Mouse (Mus musculus): ENCODE data around the gene Hist1h4d. TPM values are rescaled to one million over a fixed set of nuclear protein-coding genes. Genes with fewer than 3 reads are reported as not detected.
"Not testable (repeated sequence)": the region's sequence is repeated elsewhere in the genome, so short reads cannot be mapped to it uniquely, and the experiment has no call there.

Hist1h4d gene
- polyA plus RNA-seq, 1 experiment, result 2.7 TPM

DNA sequence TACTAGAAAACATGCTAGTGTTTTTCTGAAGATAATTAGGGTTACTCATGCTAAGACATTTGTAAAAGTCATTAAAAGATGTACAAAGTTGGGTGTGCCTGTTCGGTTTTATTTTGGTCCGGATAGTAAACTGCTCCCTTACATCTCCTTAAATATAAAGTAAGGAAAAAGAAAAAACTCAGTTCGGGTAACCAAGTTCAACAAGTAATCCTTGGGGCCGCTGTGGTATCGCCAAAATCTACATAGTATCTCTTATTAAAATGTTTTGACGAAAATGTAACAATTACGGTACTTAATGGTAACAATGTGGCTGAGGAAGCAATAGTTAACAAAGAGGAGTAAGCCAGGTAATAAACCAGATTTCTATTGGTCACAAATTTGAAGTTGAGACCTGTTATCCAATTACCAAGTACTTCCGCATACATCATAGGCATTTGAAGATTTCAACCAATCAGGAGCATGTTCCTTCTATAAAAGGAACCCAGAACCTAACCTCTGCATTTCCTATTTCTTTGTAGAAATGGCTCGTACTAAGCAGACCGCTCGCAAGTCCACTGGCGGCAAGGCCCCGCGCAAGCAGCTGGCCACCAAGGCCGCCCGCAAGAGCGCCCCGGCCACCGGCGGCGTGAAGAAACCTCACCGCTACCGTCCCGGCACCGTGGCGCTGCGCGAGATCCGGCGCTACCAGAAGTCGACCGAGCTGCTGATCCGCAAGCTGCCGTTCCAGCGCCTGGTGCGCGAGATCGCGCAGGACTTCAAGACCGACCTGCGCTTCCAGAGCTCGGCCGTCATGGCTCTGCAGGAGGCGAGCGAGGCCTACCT is 37.2 kb upstream of the Hist1h4d start, which contains the start of gene Hist1h3f:
Hist1h3f (plus strand) TSS at position 88 of the 822 bp plus-strand sequence.
- H3K27me3 ChIP-seq (ENCODE audit: control insufficient read depth, insufficient read depth, low read length), result no peaks in the 10 kb centered on the region
- H3K36me3 ChIP-seq (ENCODE audit: control insufficient read depth, insufficient read depth, low read length), result no peaks in the 10 kb centered on the region
- peak within 1 kb of the TSS; percentile 60 for H3K4me3 ChIP-seq (ENCODE audit: control insufficient read depth, low read depth, low read length)
- H3K27ac ChIP-seq (ENCODE audit: control insufficient read depth, insufficient read depth, low read depth, low read length), result no peak within 1 kb of the TSS
- H3K4me1 ChIP-seq (ENCODE audit: control insufficient read depth, insufficient read depth, low read length), result peaks cover 3% of the 10 kb centered on the region
- no peak for TF ChIP-seq CTCF (IDR thresholded peaks at IDR 0.05; ENCODE audit: control insufficient read depth, insufficient read depth, insufficient replicate concordance, low read depth, low read length)
- peak; percentile 70; the same call in 1 of the 2 replicates for TF ChIP-seq POLR2A (IDR thresholded peaks at IDR 0.05; ENCODE audit: control insufficient read depth, low read depth, low read length)

DNA sequence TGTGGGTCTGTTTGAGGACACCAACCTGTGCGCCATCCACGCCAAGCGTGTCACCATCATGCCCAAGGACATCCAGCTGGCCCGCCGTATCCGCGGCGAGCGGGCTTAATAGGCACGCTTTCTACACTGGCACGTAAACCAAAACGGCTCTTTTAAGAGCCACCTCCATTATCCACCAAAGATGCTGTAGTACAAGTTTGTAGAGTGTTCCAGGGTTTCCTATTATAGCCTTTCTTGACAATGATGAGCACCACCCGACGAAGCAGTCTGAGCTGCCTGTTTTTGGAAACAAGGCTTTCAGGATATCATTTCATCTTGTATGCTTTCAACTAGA is 36.6 kb upstream of the Hist1h4d start:
- H3K27ac ChIP-seq (ENCODE audit: control insufficient read depth, insufficient read depth, low read depth, low read length); H3K4me3 ChIP-seq (ENCODE audit: control insufficient read depth, low read depth, low read length); H3K27me3 ChIP-seq (ENCODE audit: control insufficient read depth, insufficient read depth, low read length); H3K4me1 ChIP-seq (ENCODE audit: control insufficient read depth, insufficient read depth, low read length); H3K36me3 ChIP-seq (ENCODE audit: control insufficient read depth, insufficient read depth, low read length): not testable (repeated sequence)

DNA sequence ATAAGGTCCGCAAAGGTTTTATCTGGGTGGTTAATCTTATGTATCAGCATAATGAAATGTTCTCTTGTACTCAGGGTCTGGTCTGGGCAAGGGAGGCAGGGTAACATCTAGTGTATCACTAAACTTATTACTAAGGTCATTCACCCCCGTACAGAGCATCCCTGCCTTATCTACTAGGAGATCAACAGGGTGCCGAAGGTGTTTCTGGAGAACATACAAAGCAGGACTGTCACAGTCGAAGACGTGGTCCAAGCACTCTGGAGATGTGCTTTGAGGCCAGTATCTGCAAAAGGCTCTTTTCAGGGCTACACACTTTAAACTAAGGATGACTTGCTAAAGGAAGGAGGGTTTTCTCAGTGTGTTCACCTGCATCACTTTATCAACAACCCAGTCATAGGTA is 34.7 kb upstream of the Hist1h4d start:
- Histone ChIP-seq H3K36me3 (ENCODE audit: control insufficient read depth, insufficient read depth, low read length) (no peaks in the 10 kb centered on the region), H3K4me1 (ENCODE audit: control insufficient read depth, insufficient read depth, low read length) (peaks cover 6% of the 10 kb centered on the region), H3K27me3 (ENCODE audit: control insufficient read depth, insufficient read depth, low read length) (no peaks in the 10 kb centered on the region), H3K4me3 (ENCODE audit: control insufficient read depth, low read depth, low read length) (no peak overlapping the region), H3K27ac (ENCODE audit: control insufficient read depth, insufficient read depth, low read depth, low read length) (no peak overlapping the region)
- TF ChIP-seq CTCF (IDR thresholded peaks at IDR 0.05; ENCODE audit: control insufficient read depth, insufficient read depth, insufficient replicate concordance, low read depth, low read length) (no peak), POLR2A (IDR thresholded peaks at IDR 0.05; ENCODE audit: control insufficient read depth, low read depth, low read length) (no peak)

DNA sequence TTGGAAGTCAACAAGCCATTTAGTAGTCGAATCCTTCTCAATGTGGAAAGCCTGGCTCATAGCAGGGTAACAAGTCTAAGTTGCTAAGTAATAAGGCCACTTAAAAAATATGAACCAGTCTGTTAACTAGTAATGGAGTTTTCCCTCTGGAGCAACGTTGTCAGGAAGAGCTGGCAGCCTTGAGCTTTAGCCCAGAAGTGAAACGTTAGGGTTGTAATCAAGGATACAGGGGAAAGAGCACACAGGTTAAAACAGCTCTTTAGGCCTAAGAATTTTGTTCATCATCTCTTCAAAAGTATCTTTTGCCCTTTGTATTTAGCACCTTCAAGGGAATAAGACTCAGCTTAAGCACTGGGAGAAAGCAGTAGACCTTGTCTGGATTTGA is 30.6 kb upstream of the Hist1h4d start:
- no peak overlapping the region; the same call in 1 of the 2 replicates for H3K27ac ChIP-seq (ENCODE audit: control insufficient read depth, insufficient read depth, low read depth, low read length)
- TF ChIP-seq POLR2A (IDR thresholded peaks at IDR 0.05; ENCODE audit: control insufficient read depth, low read depth, low read length), result no peak
- no peak for TF ChIP-seq CTCF (IDR thresholded peaks at IDR 0.05; ENCODE audit: control insufficient read depth, insufficient read depth, insufficient replicate concordance, low read depth, low read length)
- H3K27me3 ChIP-seq (ENCODE audit: control insufficient read depth, insufficient read depth, low read length), result no peaks in the 10 kb centered on the region
- H3K36me3 ChIP-seq (ENCODE audit: control insufficient read depth, insufficient read depth, low read length), result no peaks in the 10 kb centered on the region
- H3K4me3 ChIP-seq (ENCODE audit: control insufficient read depth, low read depth, low read length), result no peak overlapping the region
- H3K4me1 ChIP-seq (ENCODE audit: control insufficient read depth, insufficient read depth, low read length), result peaks cover 3% of the 10 kb centered on the region

DNA sequence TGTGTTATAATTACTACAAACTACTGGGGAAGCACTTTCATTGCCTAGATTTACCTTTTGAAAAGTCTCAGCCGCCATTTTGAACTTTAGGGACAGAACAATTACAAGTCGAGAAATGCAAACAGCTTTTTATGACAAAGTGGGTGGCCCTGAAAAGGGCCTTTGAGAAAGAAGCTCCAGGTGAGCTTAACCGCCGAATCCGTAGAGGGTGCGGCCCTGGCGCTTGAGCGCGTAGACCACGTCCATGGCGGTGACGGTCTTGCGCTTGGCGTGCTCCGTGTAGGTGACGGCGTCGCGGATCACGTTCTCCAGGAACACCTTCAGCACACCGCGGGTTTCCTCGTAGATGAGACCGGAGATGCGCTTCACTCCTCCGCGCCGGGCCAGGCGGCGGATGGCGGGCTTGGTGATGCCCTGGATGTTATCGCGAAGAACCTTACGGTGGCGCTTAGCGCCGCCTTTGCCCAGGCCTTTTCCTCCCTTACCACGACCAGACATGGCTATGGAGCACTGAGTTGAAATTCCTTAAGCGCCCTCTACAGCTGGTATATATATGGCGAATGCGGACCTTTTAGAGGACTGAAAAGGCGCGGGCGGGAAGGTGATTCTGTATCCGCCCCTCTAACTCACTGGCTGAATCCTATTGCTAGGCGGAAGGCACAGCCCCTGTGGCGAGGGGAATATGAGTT is 30.1 kb upstream of the Hist1h4d start, which contains the start of gene Hist1h4f:
Hist1h4f (minus strand) TSS at position 503 of the 689 bp plus-strand sequence.
- H3K27ac ChIP-seq (ENCODE audit: control insufficient read depth, insufficient read depth, low read depth, low read length), result peak within 1 kb of the TSS; percentile 36; the same call in 1 of the 2 replicates
- peak within 1 kb of the TSS; percentile 66 for H3K4me3 ChIP-seq (ENCODE audit: control insufficient read depth, low read depth, low read length)
- H3K4me1 ChIP-seq (ENCODE audit: control insufficient read depth, insufficient read depth, low read length); H3K36me3 ChIP-seq (ENCODE audit: control insufficient read depth, insufficient read depth, low read length); H3K27me3 ChIP-seq (ENCODE audit: control insufficient read depth, insufficient read depth, low read length): not testable (repeated sequence)
- peak; percentile 51; the same call in 1 of the 2 replicates for TF ChIP-seq POLR2A (IDR thresholded peaks at IDR 0.05; ENCODE audit: control insufficient read depth, low read depth, low read length)

DNA sequence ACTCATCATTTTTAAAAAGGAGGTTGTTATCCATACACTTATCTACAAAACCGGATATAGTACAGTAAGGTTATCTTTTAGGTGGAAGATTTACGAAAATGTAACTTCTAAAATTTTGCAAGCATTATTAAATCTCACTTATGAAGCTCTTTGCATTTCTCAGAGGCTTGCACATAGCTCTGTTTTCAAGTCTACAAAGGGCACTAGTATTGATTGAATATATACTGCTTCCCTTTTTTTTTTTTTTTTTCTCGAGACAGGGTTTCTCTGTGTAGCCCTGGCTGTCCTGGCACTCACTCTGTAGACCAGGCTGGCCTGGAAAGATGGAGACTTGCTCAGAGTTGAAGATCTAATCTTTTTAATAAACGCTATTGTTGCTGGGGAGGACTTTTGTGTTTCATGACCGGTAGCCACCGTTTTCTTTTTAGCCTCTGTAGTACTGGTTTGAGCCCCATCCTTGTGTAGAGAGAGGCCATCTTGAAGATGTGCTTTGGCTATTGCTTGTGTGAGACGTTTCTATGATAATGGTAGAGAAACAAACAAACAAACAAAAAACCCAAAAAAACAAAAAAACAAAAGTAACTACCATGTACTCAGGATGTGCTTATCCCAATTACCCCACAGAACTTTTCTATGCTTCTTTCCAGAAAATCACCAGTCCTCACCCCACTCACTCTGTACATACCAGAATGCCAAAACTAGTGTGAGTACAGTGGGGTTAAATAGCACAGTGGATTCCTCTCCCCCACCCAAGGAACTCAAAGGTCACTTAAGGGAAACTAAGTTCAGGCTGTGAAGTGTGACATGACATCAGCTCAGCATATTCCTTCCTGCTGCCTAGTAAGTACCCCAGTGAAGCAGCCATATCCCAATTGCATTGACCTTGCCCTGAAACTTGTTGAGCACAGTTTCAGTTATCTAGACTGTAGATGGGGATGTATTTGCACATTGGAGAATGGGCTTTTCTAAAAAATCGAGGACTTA is 29.2 kb upstream of the Hist1h4d start:
- Histone ChIP-seq H3K4me1 (ENCODE audit: control insufficient read depth, insufficient read depth, low read length) (peaks cover 3% of the 10 kb centered on the region), H3K27ac (ENCODE audit: control insufficient read depth, insufficient read depth, low read depth, low read length) (no peak overlapping the region), H3K36me3 (ENCODE audit: control insufficient read depth, insufficient read depth, low read length) (no peaks in the 10 kb centered on the region), H3K27me3 (ENCODE audit: control insufficient read depth, insufficient read depth, low read length) (no peaks in the 10 kb centered on the region), H3K4me3 (ENCODE audit: control insufficient read depth, low read depth, low read length) (no peak overlapping the region)
- TF ChIP-seq POLR2A (IDR thresholded peaks at IDR 0.05; ENCODE audit: control insufficient read depth, low read depth, low read length), result no peak
- no peak for TF ChIP-seq CTCF (IDR thresholded peaks at IDR 0.05; ENCODE audit: control insufficient read depth, insufficient read depth, insufficient replicate concordance, low read depth, low read length)

DNA sequence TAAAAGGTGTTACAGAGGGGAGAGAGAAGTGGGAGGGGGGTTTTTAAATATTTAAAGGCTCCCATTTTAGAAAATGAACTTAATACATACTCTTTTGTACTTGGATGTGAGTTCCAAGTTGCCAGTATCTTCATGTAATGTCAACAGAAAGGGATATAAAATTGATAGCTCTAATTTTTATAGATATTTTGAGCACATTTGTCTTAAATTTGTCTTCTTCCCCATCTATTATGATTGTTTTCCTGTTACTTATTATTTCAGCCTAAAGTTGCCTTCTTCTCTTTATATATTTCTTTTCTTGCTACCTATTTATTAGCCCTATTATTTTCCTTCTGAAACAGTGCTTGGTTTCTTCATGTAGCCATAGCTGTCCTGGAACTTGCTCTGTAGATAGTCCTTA is 28.4 kb upstream of the Hist1h4d start, which contains the start of gene Hist1h1d:
Hist1h1d (plus strand) TSS at position 301 of the 400 bp plus-strand sequence.
- H3K27me3 ChIP-seq (ENCODE audit: control insufficient read depth, insufficient read depth, low read length), result no peaks in the 10 kb centered on the region
- no peak within 1 kb of the TSS for H3K27ac ChIP-seq (ENCODE audit: control insufficient read depth, insufficient read depth, low read depth, low read length)
- H3K4me3 ChIP-seq (ENCODE audit: control insufficient read depth, low read depth, low read length), result no peak within 1 kb of the TSS
- no peak for TF ChIP-seq CTCF (IDR thresholded peaks at IDR 0.05; ENCODE audit: control insufficient read depth, insufficient read depth, insufficient replicate concordance, low read depth, low read length)
- H3K4me1 ChIP-seq (ENCODE audit: control insufficient read depth, insufficient read depth, low read length), result peaks cover 3% of the 10 kb centered on the region
- no peaks in the 10 kb centered on the region for H3K36me3 ChIP-seq (ENCODE audit: control insufficient read depth, insufficient read depth, low read length)

Measured in testis, adult 2 months (tissue).